Mouse (Mus musculus) ES-E14 (cell line): ENCODE results near the gene Doc2g. TPM values are rescaled to one million over a fixed set of nuclear protein-coding genes. Genes with fewer than 3 reads are reported as not detected.

Source experiments
- DNase-seq: peaks from one replicate; pipeline ENCODE4 v3.0.0-alpha.2; 2013; ENCODE audit warnings: low read depth, low spot score
- H3K27ac ChIP-seq: 2 replicates; pipeline ENCODE4 v1.5.1; 2012; ENCODE audit warnings: low read depth, mild to moderate bottlenecking, low read length, moderate library complexity, mixed read lengths; ENCODE audit not compliant: poor library complexity, insufficient read depth, severe bottlenecking
- H3K36me3 ChIP-seq: 2 replicates; pipeline ENCODE4 v1.6.1; 2012; ENCODE audit warnings: mild to moderate bottlenecking, low read length, moderate library complexity, mixed read lengths; ENCODE audit not compliant: control insufficient read depth, poor library complexity, insufficient read depth, severe bottlenecking
- H3K4me1 ChIP-seq, 2 experiments: fragments of 150-350 bp in 1 of 2; sonication (generic) in 1 of 2; 2 replicates each; pipeline ENCODE4 v1.6.1; 2012; ENCODE audit warnings: low read length in 2 of 2, mild to moderate bottlenecking in 1 of 2, mixed read lengths in 1 of 2; ENCODE audit not compliant: control insufficient read depth in 2 of 2, insufficient read depth in 2 of 2, poor library complexity in 1 of 2
- H3K4me3 ChIP-seq, 2 experiments: fragments of 150-350 bp in 1 of 2; sonication (generic) in 1 of 2; 2 replicates each; pipeline ENCODE4 v1.5.1; 2012; ENCODE audit warnings: low read length in 2 of 2, low read depth in 1 of 2, mild to moderate bottlenecking in 1 of 2, mixed read lengths in 1 of 2; ENCODE audit not compliant: insufficient read depth in 1 of 2, poor library complexity in 1 of 2, severe bottlenecking in 1 of 2
- H3K9ac ChIP-seq: 2 replicates; pipeline ENCODE4 v1.6.1; 2012; ENCODE audit warnings: low read depth, mild to moderate bottlenecking, low read length, mixed read lengths; ENCODE audit not compliant: poor library complexity, insufficient read depth, severe bottlenecking
- H3K9me3 ChIP-seq: fragments of 150-350 bp; sonication (generic); 2 replicates; pipeline ENCODE4 v1.6.1; 2012; ENCODE audit warnings: low read depth, mild to moderate bottlenecking, low read length; ENCODE audit not compliant: control insufficient read depth, insufficient read depth
- CHD2 ChIP-seq: IDR thresholded peaks from 2 replicates; pipeline ENCODE4 v1.6.1; 2014; ENCODE audit warnings: mild to moderate bottlenecking, low read depth, low read length, inconsistent platforms
- HCFC1 ChIP-seq: IDR thresholded peaks from 2 replicates; pipeline ENCODE4 v1.6.1; 2012; ENCODE audit warnings: low read length, inconsistent platforms, borderline replicate concordance; ENCODE audit not compliant: insufficient read depth
- MAFK ChIP-seq: IDR thresholded peaks from 2 replicates; pipeline ENCODE4 v1.6.1; 2014; ENCODE audit warnings: mild to moderate bottlenecking, low read depth, low read length, inconsistent platforms; ENCODE audit not compliant: insufficient read depth
- ZC3H11A ChIP-seq: IDR thresholded peaks from 2 replicates; pipeline ENCODE4 v1.6.1; 2012; ENCODE audit warnings: low read depth, mild to moderate bottlenecking, inconsistent platforms, low read length, borderline replicate concordance
- ZNF384 ChIP-seq: IDR thresholded peaks from 2 replicates; pipeline ENCODE4 v1.6.1; 2012; ENCODE audit warnings: low read depth, low read length, inconsistent platforms
- in situ Hi-C, 2 experiments: fragments of 600-800 bp; cut with MboI; formaldehyde crosslinking; loops; one replicate each; pipeline ENCODE4 v1.15.1; 2025; ENCODE audit warnings: low sequenced_read_pairs in 2 of 2, inconsistent platforms in 1 of 2; ENCODE audit not compliant: unreplicated experiment in 2 of 2
- total RNA-seq: library from RNA; depleted of rRNA; stranded (reverse); fragments of 300-350 nt; gene quantifications from 2 replicates; pipeline ENCODE4 v1.2.3, GENCODE M21; 2012

Doc2g gene
- total RNA-seq, 1 experiment: 4.6 TPM

GRCm38 (mm10) chr19:4004331-4004730 lies 1.2 kb downstream of the Doc2g start:
- in situ Hi-C loops: no loop called here
- TF ChIP-seq ZNF384 (no peak), ZC3H11A (no peak), MAFK (no peak), HCFC1 (no peak), CHD2 (no peak)
- no peak overlapping the region; the same call in 1 of the 2 replicates for H3K9ac ChIP-seq
- no peak overlapping the region; a peak in 1 of 4 replicates for H3K4me3 ChIP-seq
- H3K9me3 ChIP-seq: no peaks in the 10 kb centered on the region
- no peak for DNase-seq
- H3K36me3 ChIP-seq: peaks cover 31% of the 10 kb centered on the region
- no peak overlapping the region for H3K27ac ChIP-seq
- H3K4me1 ChIP-seq: peaks cover 0 to 14% of the 10 kb centered on the region in 2 experiments; a peak in 2 of 4 replicates

- H3K4me1 ChIP-seq: peaks cover 0 to 14% of the 10 kb centered on the region in 2 experiments; a peak in 2 of 4 replicates
- in situ Hi-C loops: no loop called here
- no peak for TF ChIP-seq MAFK
- H3K9ac ChIP-seq: no peak overlapping the region
- no peak overlapping the region for H3K4me3 ChIP-seq
- no peaks in the 10 kb centered on the region for H3K9me3 ChIP-seq
- no peak overlapping the region for H3K27ac ChIP-seq
- no peak for DNase-seq
- peaks cover 38% of the 10 kb centered on the region for H3K36me3 ChIP-seq
These were observed 2.0 kb downstream of the Doc2g start for GRCm38 (mm10) chr19:4005091-4005490.

GRCm38 (mm10) chr19:4005971-4006370 lies 2.9 kb downstream of the Doc2g start:
- in situ Hi-C loops: no loop called here
- Histone ChIP-seq H3K36me3 (peaks cover 40% of the 10 kb centered on the region), H3K27ac (no peak overlapping the region), H3K9me3 (no peaks in the 10 kb centered on the region), H3K9ac (no peak overlapping the region), H3K4me3 (no peak overlapping the region), H3K4me1 (peaks cover 0 to 14% of the 10 kb centered on the region in 2 experiments; a peak in 2 of 4 replicates)
- no peak for DNase-seq
- TF ChIP-seq ZC3H11A (no peak), ZNF384 (no peak), MAFK (no peak), CHD2 (no peak), HCFC1 (no peak)

- no peak for DNase-seq
- Histone ChIP-seq H3K27ac (no peak overlapping the region), H3K36me3 (peaks cover 39% of the 10 kb centered on the region), H3K9ac (no peak overlapping the region), H3K9me3 (no peaks in the 10 kb centered on the region), H3K4me3 (no peak overlapping the region), H3K4me1 (peaks cover 0 to 11% of the 10 kb centered on the region in 2 experiments; a peak in 1 of 4 replicates)
- in situ Hi-C loops: no loop called here
- TF ChIP-seq HCFC1 (no peak), ZNF384 (no peak), CHD2 (no peak), MAFK (no peak), ZC3H11A (no peak)
These were observed 8.0 kb downstream of the Doc2g start for GRCm38 (mm10) chr19:4011086-4011485.

GRCm38 (mm10) chr19:4012432-4013022 lies 9.4 kb downstream of the Doc2g start, which contains the start of gene Ndufv1:
Gene Ndufv1, minus strand, starts transcription at chr19:4012806.
- H3K4me1 ChIP-seq: peaks cover 0 to 13% of the 10 kb centered on the region in 2 experiments; a peak in 1 of 4 replicates
- H3K4me3 ChIP-seq: peak within 1 kb of the TSS; percentile 90 to 98
- TF ChIP-seq HCFC1 (peak; percentile 99), CHD2 (peak; percentile 20; the same call in 1 of the 2 replicates), ZC3H11A (peak; percentile 62), MAFK (no peak), ZNF384 (no peak)
- H3K36me3 ChIP-seq: peaks cover 28% of the 10 kb centered on the region
- DNase-seq: peak; percentile 99
- peak within 1 kb of the TSS; percentile 92 for H3K9ac ChIP-seq
- in situ Hi-C loops: no loop called here
- no peaks in the 10 kb centered on the region for H3K9me3 ChIP-seq
- H3K27ac ChIP-seq: peak within 1 kb of the TSS; percentile 20; the same call in 1 of the 2 replicates
